Mouse (Mus musculus) R1 (cell line): ENCODE measurements around the gene Setd7.

Experiments
- DNase-seq: peaks from one replicate; pipeline ENCODE4 v3.0.0-alpha.2; 2018; ENCODE audit warnings: low read depth, low spot score

The Setd7 gene

DNA sequence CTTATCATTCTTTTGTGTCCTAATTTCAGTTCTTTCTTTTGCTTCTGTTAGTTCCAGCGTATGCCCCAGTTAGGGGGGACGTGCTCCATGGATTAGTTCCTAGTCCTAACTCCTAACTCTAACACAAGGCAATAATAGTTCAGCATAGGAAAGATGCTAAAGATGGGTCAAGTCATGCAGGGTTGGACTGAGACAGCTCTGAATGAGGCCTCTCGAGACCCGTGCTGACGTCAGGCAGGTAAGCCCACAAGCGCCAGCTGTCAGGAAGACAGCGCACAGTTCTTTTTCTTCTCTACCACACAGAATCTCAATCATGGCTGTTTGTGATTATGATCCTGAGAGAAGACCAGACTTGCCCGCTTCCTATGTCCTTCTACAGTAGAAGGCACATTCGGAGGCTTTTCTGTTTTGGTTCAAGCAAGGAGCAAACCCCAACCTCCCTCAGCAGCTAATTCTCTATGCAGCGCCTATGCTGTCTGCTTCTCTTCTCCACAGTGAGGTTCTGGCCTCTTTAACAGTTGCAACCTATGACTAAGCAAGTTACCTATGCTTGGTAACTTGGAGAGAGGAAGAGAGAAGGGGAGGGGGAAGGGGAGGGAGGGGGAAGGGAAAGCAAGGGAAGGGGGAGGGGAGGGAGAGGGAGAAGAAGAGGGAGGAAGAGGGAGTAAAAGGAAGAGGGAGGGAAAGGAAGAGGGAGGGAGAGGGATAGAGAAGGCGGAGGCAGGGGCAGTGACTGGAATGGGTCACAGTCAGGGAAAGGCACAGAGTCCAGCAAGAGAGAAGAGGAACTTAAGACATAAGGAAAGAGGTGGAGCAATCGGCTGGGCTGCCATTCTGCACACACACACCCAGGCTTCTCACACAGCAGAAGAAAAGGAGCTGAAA lies 42.6 kb downstream of the Setd7 start:
- DNase-seq = no peak

- DNase-seq = no peak
Measured at GRCm38 (mm10) chr3:51517467-51517866, 43.2 kb downstream of the Setd7 start.

DNA sequence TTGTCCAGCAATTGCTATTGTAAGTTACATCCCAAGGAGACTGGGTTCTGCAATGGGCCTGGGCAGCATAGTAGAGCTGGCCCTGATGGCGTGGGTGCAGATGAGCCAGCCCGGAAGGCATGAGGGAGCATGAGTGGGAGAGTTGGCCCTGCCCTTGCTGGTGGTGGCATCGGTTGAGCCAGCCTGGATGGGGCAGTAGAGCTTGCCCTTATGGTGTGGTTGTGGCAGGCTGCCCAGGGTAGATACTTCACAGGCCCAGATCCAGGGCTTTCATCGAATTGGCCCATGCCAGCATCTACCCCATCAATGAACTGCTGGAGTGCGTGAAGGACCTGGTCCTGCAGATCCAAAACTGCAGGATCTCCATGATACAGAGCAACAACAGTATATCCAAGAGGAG lies 48.7 kb downstream of the Setd7 start:
- no peak for DNase-seq

DNA sequence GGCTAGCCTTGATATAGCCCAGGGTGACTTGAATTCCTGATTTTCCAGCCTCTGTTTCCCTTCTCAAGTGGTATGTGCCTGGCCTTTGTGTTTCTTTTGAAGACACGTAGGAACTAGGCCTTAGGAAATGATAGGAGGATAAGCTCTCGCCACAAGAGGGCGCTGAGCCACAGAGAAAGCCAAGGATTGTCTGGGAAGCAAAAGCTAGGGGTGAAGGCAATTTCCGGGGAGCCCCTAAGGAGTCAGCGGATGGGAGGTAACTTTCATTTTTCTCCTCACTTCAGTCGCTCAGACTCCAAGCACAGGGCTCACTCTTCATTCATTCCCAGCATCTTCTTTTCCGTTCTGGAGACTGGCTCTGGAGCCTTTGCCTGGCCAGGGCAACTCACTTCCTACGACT lies 49.8 kb downstream of the Setd7 start:
- peak; percentile 87 for DNase-seq

- no peak for DNase-seq
Measured at GRCm38 (mm10) chr3:51505465-51505864, 55.2 kb downstream of the Setd7 start.

GRCm38 (mm10) chr3:51504385-51504952 lies 56.2 kb downstream of the Setd7 start:
- no peak for DNase-seq

- no peak for DNase-seq
Measured at GRCm38 (mm10) chr3:51499876-51500275, 60.8 kb downstream of the Setd7 start.

DNA sequence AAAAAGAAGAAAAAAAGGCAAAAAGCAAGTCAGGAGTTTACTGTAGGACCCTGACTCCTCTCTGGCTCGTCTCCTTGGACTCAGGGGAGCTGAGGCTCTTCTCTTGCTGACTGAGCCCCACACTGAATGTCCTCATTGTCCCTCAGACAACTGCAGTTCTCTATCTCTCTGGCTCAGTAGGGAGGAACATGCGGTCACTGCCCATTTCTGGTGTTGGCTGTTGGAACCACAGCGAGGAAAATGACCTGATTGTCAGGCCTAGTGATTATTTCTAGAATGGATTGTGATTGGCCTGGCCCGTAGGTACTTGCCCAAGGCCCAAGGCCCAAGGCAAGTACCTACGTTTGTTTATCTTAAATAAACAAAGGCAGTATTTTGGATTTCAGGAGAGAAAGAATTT lies 62.0 kb downstream of the Setd7 start:
- no peak for DNase-seq

DNA sequence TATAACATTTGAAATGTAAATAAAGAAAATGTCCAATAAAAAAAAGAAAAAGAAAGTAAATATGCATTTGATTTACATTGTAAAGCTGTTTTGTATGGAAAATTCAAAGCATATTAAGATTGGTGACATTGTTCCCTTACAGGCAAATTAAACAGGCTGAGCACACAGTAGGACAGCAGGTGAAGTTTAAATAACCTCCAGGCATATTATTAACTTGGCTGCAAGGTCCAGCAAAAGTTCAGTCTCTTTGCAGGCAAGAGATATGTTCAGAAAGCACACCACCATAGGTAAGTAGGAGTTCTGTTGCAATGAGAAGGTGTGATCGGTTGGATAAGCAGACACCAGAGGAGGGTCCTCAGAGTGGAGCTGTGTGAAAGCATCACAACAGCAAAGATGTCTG lies 62.7 kb downstream of the Setd7 start:
- no peak for DNase-seq

DNA sequence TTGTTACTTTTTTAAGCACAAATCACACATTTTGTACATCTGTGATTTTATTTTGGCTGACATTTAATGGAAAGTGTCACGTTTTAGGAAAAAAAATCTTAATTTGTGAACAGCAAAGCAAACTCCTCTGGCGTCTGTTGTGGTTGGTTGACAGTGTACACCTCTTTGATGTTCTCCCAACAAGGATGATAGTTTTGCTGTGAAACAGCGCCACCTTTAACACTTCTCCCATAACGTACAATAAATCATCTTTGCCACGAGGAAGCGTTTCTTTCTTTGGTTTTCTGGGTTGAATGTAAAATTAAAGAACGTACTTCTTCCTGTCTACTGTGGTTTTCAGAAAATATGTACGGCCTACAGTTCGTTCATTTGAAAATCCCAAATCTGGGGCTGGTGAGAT lies 65.0 kb downstream of the Setd7 start:
- no peak for DNase-seq

DNA sequence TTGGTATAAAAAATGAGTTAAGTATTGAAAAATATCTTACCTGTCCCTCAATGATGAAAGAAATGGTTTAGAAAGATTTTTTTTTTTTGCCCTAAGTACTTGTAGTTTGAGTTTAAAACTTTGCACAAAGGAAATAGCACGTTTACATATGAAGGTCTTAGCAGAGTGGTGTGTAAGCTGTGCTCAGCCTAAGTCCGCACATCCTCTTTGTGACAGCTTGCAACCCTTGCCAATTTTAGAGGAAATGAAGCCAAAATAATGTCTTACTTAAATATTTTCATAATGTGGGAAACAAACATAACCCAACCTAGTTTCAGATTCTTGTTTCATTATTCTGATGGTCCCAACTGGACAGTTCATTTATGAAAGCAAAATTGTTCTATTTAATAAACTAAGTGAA lies 66.2 kb downstream of the Setd7 start:
- DNase-seq = no peak

DNA sequence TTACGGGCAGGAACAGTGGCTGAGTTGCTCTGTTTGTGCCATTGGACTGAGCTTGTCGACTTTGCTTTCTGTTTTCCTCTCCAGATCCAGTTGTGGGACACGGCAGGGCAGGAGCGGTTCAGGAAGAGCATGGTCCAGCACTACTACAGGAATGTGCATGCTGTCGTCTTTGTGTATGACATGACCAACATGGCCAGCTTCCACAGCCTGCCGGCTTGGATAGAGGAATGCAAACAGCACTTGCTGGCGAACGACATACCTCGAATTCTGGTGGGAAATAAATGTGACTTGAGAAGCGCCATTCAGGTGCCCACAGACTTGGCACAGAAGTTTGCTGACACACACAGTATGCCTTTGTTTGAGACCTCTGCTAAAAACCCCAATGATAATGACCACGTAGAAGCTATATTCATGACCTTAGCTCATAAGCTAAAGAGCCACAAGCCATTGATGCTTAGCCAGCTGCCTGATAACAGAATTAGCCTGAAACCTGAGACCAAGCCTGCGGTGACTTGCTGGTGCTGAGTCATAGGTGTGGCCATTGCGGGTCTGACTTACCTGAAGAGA lies 67.3 kb downstream of the Setd7 start:
- DNase-seq = no peak

GRCm38 (mm10) chr3:51490088-51490753 lies 70.5 kb downstream of the Setd7 start:
- DNase-seq = no peak

- no peak for DNase-seq
Measured at GRCm38 (mm10) chr3:51486491-51487195, 74.0 kb downstream of the Setd7 start.

DNA sequence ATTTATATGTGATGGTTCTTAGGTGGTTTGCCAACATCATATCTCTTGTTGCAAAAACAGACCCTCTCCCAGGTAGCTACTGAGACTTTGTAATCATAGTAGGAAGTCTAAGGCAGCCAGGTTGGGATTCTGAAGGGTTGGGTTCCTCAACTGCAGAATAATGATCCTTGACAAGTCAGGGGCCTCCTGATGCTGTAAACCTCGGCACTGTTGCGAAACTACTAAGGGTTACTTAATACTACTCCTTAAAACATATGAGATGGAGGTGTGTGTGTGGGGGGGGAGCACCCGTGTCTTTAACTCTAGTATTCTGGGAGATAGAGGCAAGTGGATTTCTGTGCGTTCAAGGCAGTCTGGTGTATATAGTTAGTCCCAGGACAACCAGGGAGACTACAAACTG lies 75.3 kb downstream of the Setd7 start:
- DNase-seq = no peak

DNA sequence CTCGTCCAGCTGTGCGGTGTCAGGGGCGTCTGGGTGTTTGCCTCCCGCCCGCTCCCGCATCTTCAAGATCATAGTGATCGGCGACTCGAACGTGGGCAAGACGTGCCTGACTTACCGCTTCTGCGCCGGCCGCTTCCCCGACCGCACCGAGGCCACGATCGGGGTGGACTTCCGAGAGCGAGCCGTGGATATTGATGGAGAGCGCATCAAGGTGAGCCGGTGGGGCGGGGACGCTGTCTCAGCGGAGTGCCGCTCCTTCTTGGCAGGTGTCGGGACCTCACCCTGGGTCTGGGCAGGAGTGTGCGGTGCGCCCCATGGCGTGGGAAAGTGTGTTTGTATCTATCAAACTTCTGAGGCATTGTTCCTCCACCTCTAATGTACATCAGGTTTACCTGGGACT lies 76.3 kb downstream of the Setd7 start:
- DNase-seq = no peak

DNA sequence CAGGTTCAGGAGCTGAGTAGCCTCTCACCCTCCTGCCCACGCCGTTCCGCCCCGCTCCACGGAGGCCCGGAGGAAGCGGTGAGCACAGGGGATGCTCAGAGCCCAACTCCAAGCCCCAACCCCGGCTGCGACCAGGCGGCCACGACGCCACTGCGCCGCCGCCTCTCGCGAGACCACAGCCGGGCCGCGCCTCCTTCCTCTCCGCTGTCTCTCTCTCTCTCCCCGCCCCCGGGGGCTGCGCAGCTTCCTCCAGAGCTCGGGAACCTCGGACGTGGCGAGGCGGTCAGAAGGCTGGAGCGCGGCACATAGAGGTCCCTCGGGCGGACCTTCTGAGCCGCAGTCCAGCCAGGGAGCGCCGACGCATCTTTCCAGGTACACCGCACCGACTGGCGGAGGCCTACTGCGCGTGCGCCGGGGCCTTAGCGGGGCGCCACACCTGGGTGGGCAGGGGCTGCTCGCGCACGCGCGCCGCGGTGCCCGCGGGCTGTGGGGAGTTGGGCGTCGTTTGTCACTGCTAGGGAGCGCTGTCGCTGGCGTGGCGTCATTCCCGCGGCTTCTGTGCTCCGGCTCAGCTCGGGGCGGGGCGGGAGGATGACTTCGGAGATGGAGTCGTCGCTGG lies 76.8 kb downstream of the Setd7 start, which contains the start of gene Rab33b:
Gene Rab33b, plus strand, starts transcription at position 180 of the 619 bp plus-strand sequence.
- DNase-seq = peak; percentile 98

GRCm38 (mm10) chr3:51482781-51483180 lies 77.9 kb downstream of the Setd7 start:
- DNase-seq = no peak

DNA sequence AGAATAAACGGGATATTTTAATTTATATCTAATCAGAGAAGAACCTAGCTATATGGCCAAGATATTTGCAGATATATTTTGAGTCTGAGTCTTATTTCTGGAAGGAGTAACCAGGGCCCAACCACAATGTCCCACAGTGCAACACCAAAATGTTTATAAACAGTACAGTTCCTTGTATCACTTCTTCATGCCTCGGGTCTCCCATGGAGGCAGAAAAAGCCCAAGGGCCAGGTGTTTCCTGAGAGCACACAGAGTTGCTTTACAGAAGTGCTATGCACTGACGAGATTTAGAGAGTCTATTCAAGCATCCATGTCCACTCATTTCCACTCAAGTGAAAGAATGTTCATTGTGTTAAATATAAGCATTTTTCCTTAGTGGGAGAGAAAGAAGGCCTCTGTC lies 78.8 kb downstream of the Setd7 start:
- DNase-seq = no peak

GRCm38 (mm10) chr3:51481059-51481458 lies 79.6 kb downstream of the Setd7 start:
- DNase-seq = peak; percentile 58

- no peak for DNase-seq
Measured at GRCm38 (mm10) chr3:51479893-51480292, 80.8 kb downstream of the Setd7 start.
